Mouse (Mus musculus) megakaryocyte progenitor cell, adult 5-6 weeks (primary cell): Measurements from ENCODE around the gene Prkce. TPM values are rescaled to one million over a fixed set of nuclear protein-coding genes. Genes with fewer than 3 reads are reported as not detected.
A peak's percentile ranks its signal among the peaks of the same experiment; 100 is the strongest.

ENCODE experiments used
- ATAC-seq: replicated peaks from 2 replicates; pipeline ENCODE4 v1.8.0; 2016; ENCODE audit warnings: mild to moderate bottlenecking, moderate TSS enrichment, inconsistent platforms; ENCODE audit not compliant: poor library complexity
- total RNA-seq, 2 experiments: library from RNA; stranded (forward) in 1 of 2; stranded (reverse) in 1 of 2; fragments of 157-497, 149-512 nt in 1 of 2; fragments of 200-1000 nt in 1 of 2; gene quantifications; 2 replicates each; pipeline versions ENCODE4 v1.2.3 to v1.2.4; 2015 to 2017

Gene Prkce
- total RNA-seq, 2 experiments from 2014 or later = 1.7 to 4.8 TPM

- ATAC-seq = peak; percentile 6
Measured at GRCm38 (mm10) chr17:86170164-86170958, 2.8 kb downstream of the Prkce start.

GRCm38 (mm10) chr17:86175516-86175915, 7.9 kb downstream of the Prkce start:
- no peak for ATAC-seq

- ATAC-seq = peak; percentile 39
Measured at GRCm38 (mm10) chr17:86176722-86177121, 9.1 kb downstream of the Prkce start.

- ATAC-seq = peak; percentile 19; the same call in 1 of the 2 replicates
Measured at GRCm38 (mm10) chr17:86183788-86184187, 16.2 kb downstream of the Prkce start.

- peak; percentile 24 for ATAC-seq
Measured at GRCm38 (mm10) chr17:86184552-86185209, 17.1 kb downstream of the Prkce start.

- peak; percentile 61 for ATAC-seq
Measured at GRCm38 (mm10) chr17:86185584-86185983, 18.0 kb downstream of the Prkce start.

- peak; percentile 73 for ATAC-seq
Measured at GRCm38 (mm10) chr17:86187777-86188176, 20.2 kb downstream of the Prkce start.

GRCm38 (mm10) chr17:86193979-86194378, 26.4 kb downstream of the Prkce start:
- no peak for ATAC-seq

GRCm38 (mm10) chr17:86194921-86195320, 27.3 kb downstream of the Prkce start:
- ATAC-seq = no peak

- no peak for ATAC-seq
Measured at GRCm38 (mm10) chr17:86198496-86199465, 31.2 kb downstream of the Prkce start.

- no peak for ATAC-seq
Measured at GRCm38 (mm10) chr17:86201981-86202380, 34.4 kb downstream of the Prkce start.

GRCm38 (mm10) chr17:86202972-86203371, 35.4 kb downstream of the Prkce start:
- ATAC-seq = peak; percentile 81

GRCm38 (mm10) chr17:86203531-86204450, 36.2 kb downstream of the Prkce start:
- ATAC-seq = peak; percentile 29; the same call in 1 of the 2 replicates

GRCm38 (mm10) chr17:86206289-86206688, 38.7 kb downstream of the Prkce start:
- ATAC-seq = 0 out of 2 replicates have a peak, but pooled peaks have one; percentile 9

- ATAC-seq = peak; percentile 48
Measured at GRCm38 (mm10) chr17:86208057-86208820, 40.7 kb downstream of the Prkce start.

- no peak for ATAC-seq
Measured at GRCm38 (mm10) chr17:86208821-86209186, 41.2 kb downstream of the Prkce start.

GRCm38 (mm10) chr17:86209680-86210251, 42.2 kb downstream of the Prkce start:
- peak; percentile 27; the same call in 1 of the 2 replicates for ATAC-seq

GRCm38 (mm10) chr17:86212204-86212603, 44.6 kb downstream of the Prkce start:
- ATAC-seq = no peak

- no peak for ATAC-seq
Measured at GRCm38 (mm10) chr17:86214285-86214684, 46.7 kb downstream of the Prkce start.
